In genomic region chr11:72206341-72207203, GRCm38 (mm10) we compare ENCODE assay signal across 8 mouse cellular contexts. TPM values are rescaled to one million over a fixed set of nuclear protein-coding genes. Genes with fewer than 3 reads are reported as not detected.
DNase-seq lines count a peak whose midpoint lies in the region; ATAC-seq and TF ChIP-seq lines count a peak whose summit lies in the region.

Gene Gm43951 (minus strand): TSS chr11:72206840.

- peak; percentile 35 for ATAC-seq in forebrain, embryonic 14.5 days
- ATAC-seq in intestine, embryonic 16.5 days = peak; percentile 39
- ATAC-seq in liver, embryonic 13.5 days (ENCODE audit: low read depth) = peak; percentile 49
- peak; percentile 62 for ATAC-seq in neural tube, embryonic 14.5 days (ENCODE audit: low read depth)

- peak; percentile 24 for DNase-seq in thymus, adult 2 months
- DNase-seq in thymus, postnatal 25 days = no peak
- peak; percentile 38 for DNase-seq in forebrain, embryonic 14.5 days (ENCODE audit: low spot score)
- DNase-seq in liver, embryonic 13.5 days = peak; percentile 20
- no peak for DNase-seq in adipocyte (ENCODE audit: low spot score)

- no peaks in the 10 kb centered on the region for H3K27me3 ChIP-seq in thymus, adult 2 months (ENCODE audit: control insufficient read depth, insufficient read depth, low read length)
- H3K27me3 ChIP-seq in forebrain, embryonic 14.5 days (replicated peaks; ENCODE audit: control insufficient read depth, insufficient read depth, low read length) = no peaks in the 10 kb centered on the region
- no peaks in the 10 kb centered on the region for H3K27me3 ChIP-seq in intestine, embryonic 16.5 days (replicated peaks; ENCODE audit: control insufficient read depth, insufficient read depth, low read length)
- H3K27me3 ChIP-seq in liver, embryonic 13.5 days = no peaks in the 10 kb centered on the region
- no peaks in the 10 kb centered on the region for H3K27me3 ChIP-seq in neural tube, embryonic 14.5 days (ENCODE audit: control insufficient read depth, insufficient read depth, low read length)

- TF ChIP-seq POLR2A in thymus, adult 2 months (IDR thresholded peaks at IDR 0.05; ENCODE audit: control insufficient read depth, extremely low read depth, insufficient read depth, low read length, poor library complexity) = no peak

- TF ChIP-seq CTCF in thymus, adult 2 months (IDR thresholded peaks at IDR 0.05; ENCODE audit: borderline replicate concordance, control insufficient read depth, extremely low read depth, insufficient read depth, low read length, poor library complexity) = 0 out of 2 replicates have a peak, but pooled peaks have one; percentile 14

- H3K9ac ChIP-seq in forebrain, embryonic 14.5 days (ENCODE audit: low read length) = peak within 1 kb of the TSS; percentile 89
- H3K9ac ChIP-seq in intestine, embryonic 16.5 days (ENCODE audit: low read depth, low read length) = peak within 1 kb of the TSS; percentile 78
- H3K9ac ChIP-seq in liver, embryonic 13.5 days = peak within 1 kb of the TSS; percentile 82
- H3K9ac ChIP-seq in neural tube, embryonic 14.5 days (replicated peaks; ENCODE audit: low read depth, low read length) = peak within 1 kb of the TSS; percentile 82

- peak within 1 kb of the TSS; percentile 95 for H3K4me3 ChIP-seq in thymus, adult 2 months (ENCODE audit: control insufficient read depth, insufficient read depth, low read length)
- H3K4me3 ChIP-seq in brown adipose tissue, adult 24 weeks (ENCODE audit: insufficient read depth, low read depth, low read length) = peak within 1 kb of the TSS; percentile 99
- H3K4me3 ChIP-seq in forebrain, embryonic 14.5 days (ENCODE audit: low read depth, low read length) = peak within 1 kb of the TSS; percentile 85
- peak within 1 kb of the TSS; percentile 89 for H3K4me3 ChIP-seq in intestine, embryonic 16.5 days (ENCODE audit: low read length)
- peak within 1 kb of the TSS; percentile 89 for H3K4me3 ChIP-seq in liver, embryonic 13.5 days (replicated peaks)
- H3K4me3 ChIP-seq in neural tube, embryonic 14.5 days (ENCODE audit: low read depth, low read length) = peak within 1 kb of the TSS; percentile 48

- H3K9me3 ChIP-seq in forebrain, embryonic 14.5 days (replicated peaks; ENCODE audit: control insufficient read depth, low read length) = no peaks in the 10 kb centered on the region
- H3K9me3 ChIP-seq in intestine, embryonic 16.5 days (ENCODE audit: control insufficient read depth, low read length) = no peaks in the 10 kb centered on the region
- H3K9me3 ChIP-seq in liver, embryonic 13.5 days (replicated peaks) = no peaks in the 10 kb centered on the region
- no peaks in the 10 kb centered on the region for H3K9me3 ChIP-seq in neural tube, embryonic 14.5 days (ENCODE audit: control insufficient read depth, low read length)

- peaks cover under 1% of the 10 kb centered on the region; the same call in 1 of the 2 replicates for H3K36me3 ChIP-seq in thymus, adult 2 months (ENCODE audit: control insufficient read depth, insufficient read depth, low read length)
- H3K36me3 ChIP-seq in forebrain, embryonic 14.5 days (ENCODE audit: control insufficient read depth, insufficient read depth, low read length) = peaks cover 25% of the 10 kb centered on the region
- H3K36me3 ChIP-seq in intestine, embryonic 16.5 days (ENCODE audit: control insufficient read depth, insufficient read depth, low read length) = peaks cover 6% of the 10 kb centered on the region; the same call in 1 of the 2 replicates
- peaks cover 20% of the 10 kb centered on the region for H3K36me3 ChIP-seq in liver, embryonic 13.5 days
- peaks cover 22% of the 10 kb centered on the region for H3K36me3 ChIP-seq in neural tube, embryonic 14.5 days (ENCODE audit: control insufficient read depth, insufficient read depth, low read length)

- WGBS in thymus, adult 2 months = 2% methylated on average over 43 of the region's 43 CpGs
- under 1% methylated on average over 43 of the region's 43 CpGs for WGBS in forebrain, embryonic 14.5 days
- under 1% methylated on average over 43 of the region's 43 CpGs for WGBS in intestine, embryonic 16.5 days
- WGBS in liver, embryonic 13.5 days (ENCODE audit: insufficient replicate concordance) = 1% methylated on average over 43 of the region's 43 CpGs
- 1% methylated on average over 43 of the region's 43 CpGs for WGBS in neural tube, embryonic 14.5 days

- H3K4me1 ChIP-seq in thymus, adult 2 months (replicated peaks; ENCODE audit: control insufficient read depth, insufficient read depth, low read length) = peaks cover 16% of the 10 kb centered on the region
- H3K4me1 ChIP-seq in brown adipose tissue, adult 24 weeks (ENCODE audit: control insufficient read depth, insufficient read depth, insufficient read length, low read length) = peaks cover 12% of the 10 kb centered on the region
- H3K4me1 ChIP-seq in forebrain, embryonic 14.5 days (ENCODE audit: control insufficient read depth, insufficient read depth, low read length) = peaks cover 15% of the 10 kb centered on the region
- H3K4me1 ChIP-seq in intestine, embryonic 16.5 days (ENCODE audit: control insufficient read depth, insufficient read depth, low read length) = peaks cover 12% of the 10 kb centered on the region
- peaks cover 31% of the 10 kb centered on the region for H3K4me1 ChIP-seq in liver, embryonic 13.5 days (replicated peaks)
- peaks cover 14% of the 10 kb centered on the region for H3K4me1 ChIP-seq in neural tube, embryonic 14.5 days (ENCODE audit: control insufficient read depth, insufficient read depth, low read length)

- H3K4me2 ChIP-seq in forebrain, embryonic 14.5 days (ENCODE audit: low read length) = peak within 1 kb of the TSS; percentile 89
- peak within 1 kb of the TSS; percentile 93 for H3K4me2 ChIP-seq in intestine, embryonic 16.5 days (ENCODE audit: low read depth, low read length)
- H3K4me2 ChIP-seq in liver, embryonic 13.5 days = peak within 1 kb of the TSS; percentile 95
- H3K4me2 ChIP-seq in neural tube, embryonic 14.5 days (ENCODE audit: low read depth, low read length) = peak within 1 kb of the TSS; percentile 91

- H3K27ac ChIP-seq in thymus, adult 2 months (ENCODE audit: control insufficient read depth, insufficient read depth, low read length) = no peak within 1 kb of the TSS
- H3K27ac ChIP-seq in brown adipose tissue, adult 24 weeks (replicated peaks; ENCODE audit: low read depth, low read length) = peak within 1 kb of the TSS; percentile 80
- H3K27ac ChIP-seq in forebrain, embryonic 14.5 days (ENCODE audit: low read depth, low read length) = peak within 1 kb of the TSS; percentile 68
- H3K27ac ChIP-seq in intestine, embryonic 16.5 days (ENCODE audit: low read length) = peak within 1 kb of the TSS; percentile 71
- H3K27ac ChIP-seq in liver, embryonic 13.5 days = peak within 1 kb of the TSS; percentile 59
- H3K27ac ChIP-seq in neural tube, embryonic 14.5 days (ENCODE audit: low read depth, low read length) = peak within 1 kb of the TSS; percentile 73

RNA-seq across cellular contexts. Expression of gene Gm43951, which starts in this region (rescaled TPM):
- 0.24 and 0.70 TPM in 2 replicates for polyA plus RNA-seq in thymus, adult 2 months (2012; rRNA removed)
- polyA plus RNA-seq in brown adipose tissue, adult 24 weeks (2012; ENCODE audit: insufficient read depth, insufficient read length, missing spikeins) = not detected in 2 replicates
- polyA plus RNA-seq in forebrain, embryonic 14.5 days (2014; fragmentation: Nextera tagmentation; extraction: Ambion mirVana) = 0.07 and 0.15 TPM in 2 replicates
- 0.06 and 0.16 TPM in 2 replicates for polyA plus RNA-seq in intestine, embryonic 16.5 days (2015; fragmentation: Nextera tagmentation; extraction: Ambion mirVana)
- not detected in 2 replicates for polyA plus RNA-seq in liver, embryonic 13.5 days (2015; fragmentation: Nextera tagmentation; extraction: Ambion mirVana)
- 0.12 and 0.36 TPM in 2 replicates for polyA plus RNA-seq in neural tube, embryonic 14.5 days (2014; fragmentation: Nextera tagmentation; extraction: Ambion mirVana)

Comparison
In these comparisons a context has a peak if more than half of its experiments do, and no peak if none do; other contexts are left out.
1. Peak in DNase-seq and H3K4me3 ChIP-seq in thymus, adult 2 months; RNA of the gene not detected or under 1 TPM.
2. Peak in DNase-seq, ATAC-seq, H3K4me3 ChIP-seq, H3K27ac ChIP-seq, H3K9ac ChIP-seq and H3K4me2 ChIP-seq in forebrain, embryonic 14.5 days; RNA of the gene not detected or under 1 TPM.
3. Peak in ATAC-seq, H3K4me3 ChIP-seq, H3K27ac ChIP-seq, H3K9ac ChIP-seq and H3K4me2 ChIP-seq in intestine, embryonic 16.5 days; RNA of the gene not detected or under 1 TPM.
4. Peak in DNase-seq, ATAC-seq, H3K4me3 ChIP-seq, H3K27ac ChIP-seq, H3K9ac ChIP-seq and H3K4me2 ChIP-seq in liver, embryonic 13.5 days; RNA of the gene not detected or under 1 TPM.
5. Peak in ATAC-seq, H3K4me3 ChIP-seq, H3K27ac ChIP-seq, H3K9ac ChIP-seq and H3K4me2 ChIP-seq in neural tube, embryonic 14.5 days; RNA of the gene not detected or under 1 TPM.
6. H3K4me3 ChIP-seq: peak in every context shown above with its lines; median percentile 99 in brown adipose tissue, adult 24 weeks; 95 in thymus, adult 2 months; 89 in intestine, embryonic 16.5 days; 89 in liver, embryonic 13.5 days; 85 in forebrain, embryonic 14.5 days; 48 in neural tube, embryonic 14.5 days.